Mouse (Mus musculus) urinary bladder, postnatal 10 days (tissue): ENCODE results near the gene 1700047I17Rik2.
"Not testable (repeated sequence)": the region's sequence is repeated elsewhere in the genome, so short reads cannot be mapped to it uniquely, and the experiment has no call there.

Experiments
- DNase-seq: peaks from one replicate; pipeline ENCODE4 v3.0.0; 2022; ENCODE audit warnings: low spot score

1700047I17Rik2 gene

DNA sequence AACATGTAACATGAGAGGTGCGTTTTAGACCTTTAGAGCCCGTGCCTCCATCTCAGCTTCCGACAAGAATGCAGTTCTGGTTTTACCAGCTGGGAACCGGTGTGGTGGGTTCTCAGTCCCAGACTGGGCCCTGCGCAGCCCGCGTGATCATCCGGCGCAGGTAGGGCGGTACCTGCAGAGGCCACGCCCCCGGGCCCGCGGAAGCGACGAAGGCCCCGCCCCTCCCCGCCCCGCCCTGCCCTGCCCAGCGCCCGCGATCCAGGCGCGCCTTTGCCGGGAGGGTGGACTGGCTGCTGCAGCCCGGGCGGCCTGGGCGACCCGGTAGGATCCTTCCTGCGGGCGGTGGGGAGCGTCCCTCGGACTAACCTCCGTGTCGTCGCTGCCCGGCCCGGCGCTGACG is at the start of gene 1700047I17Rik2:
TSS of gene 1700047I17Rik2 (plus strand) at position 287 of the 400 bp plus-strand sequence.
- not testable (repeated sequence) for DNase-seq

DNA sequence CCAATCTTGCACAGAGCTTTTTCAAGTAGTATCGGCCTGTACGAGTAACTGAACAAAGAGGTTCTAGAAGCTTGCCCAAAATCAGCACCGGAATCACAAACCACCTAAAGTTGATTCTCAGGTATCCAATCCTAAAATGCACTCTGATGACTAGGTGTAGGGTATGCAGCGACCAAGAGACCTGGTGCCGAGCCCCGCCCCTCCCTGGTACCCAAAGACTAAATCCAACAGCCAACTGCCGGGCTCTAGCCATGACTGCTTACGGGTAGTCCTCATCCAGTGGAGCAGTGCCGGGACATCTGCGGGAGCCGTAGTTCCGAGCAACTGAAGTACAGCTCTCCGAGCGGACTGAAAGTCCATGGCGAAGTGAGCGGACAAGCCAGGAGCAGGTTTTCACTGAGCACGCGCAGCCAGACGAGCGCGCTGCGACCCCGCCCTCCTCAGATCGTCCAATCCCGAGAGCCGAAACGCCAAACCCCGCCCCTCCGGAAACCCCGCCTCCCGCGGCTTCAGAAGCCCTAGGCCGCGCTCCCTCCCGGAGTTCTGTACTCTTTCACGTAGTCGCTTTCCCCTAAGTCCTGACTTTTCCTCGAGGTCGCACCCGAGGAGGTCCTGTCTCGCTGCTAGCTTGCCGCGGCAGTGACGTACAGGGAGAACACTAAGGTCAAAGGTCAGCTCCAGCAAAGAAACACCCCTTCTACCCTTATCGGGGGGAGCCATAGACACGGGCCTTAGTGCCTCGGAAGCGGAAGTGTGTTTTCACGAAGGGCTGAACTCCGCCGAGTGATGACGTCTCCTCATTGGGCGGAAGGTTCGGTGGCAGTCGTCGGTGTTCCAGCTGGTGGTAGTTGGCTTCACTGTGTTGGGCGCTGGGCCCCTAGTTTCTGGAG is 44.6 kb upstream of the 1700047I17Rik2 start, which contains the start of gene Srp54b:
TSS of gene Srp54b (plus strand) at position 546 of the 890 bp plus-strand sequence.
- not testable (repeated sequence) for DNase-seq

DNA sequence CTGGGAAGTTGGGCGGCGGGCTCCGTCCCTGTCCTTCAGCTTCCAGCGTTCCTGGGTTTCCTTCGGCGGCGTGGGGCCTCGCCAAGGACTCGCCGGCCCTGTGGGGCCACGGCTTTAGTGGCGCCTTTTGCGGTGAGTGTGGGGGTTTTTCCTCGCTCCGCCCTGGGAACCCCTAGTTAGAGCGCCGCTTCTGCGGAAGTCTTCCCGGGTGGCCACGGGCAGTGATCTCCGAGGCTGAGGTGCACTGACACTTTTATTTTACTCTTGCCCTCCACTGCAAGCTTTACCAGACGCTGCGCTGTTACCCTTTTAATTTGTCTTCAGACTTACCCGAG is 44.0 kb upstream of the 1700047I17Rik2 start:
- DNase-seq: not testable (repeated sequence)

DNA sequence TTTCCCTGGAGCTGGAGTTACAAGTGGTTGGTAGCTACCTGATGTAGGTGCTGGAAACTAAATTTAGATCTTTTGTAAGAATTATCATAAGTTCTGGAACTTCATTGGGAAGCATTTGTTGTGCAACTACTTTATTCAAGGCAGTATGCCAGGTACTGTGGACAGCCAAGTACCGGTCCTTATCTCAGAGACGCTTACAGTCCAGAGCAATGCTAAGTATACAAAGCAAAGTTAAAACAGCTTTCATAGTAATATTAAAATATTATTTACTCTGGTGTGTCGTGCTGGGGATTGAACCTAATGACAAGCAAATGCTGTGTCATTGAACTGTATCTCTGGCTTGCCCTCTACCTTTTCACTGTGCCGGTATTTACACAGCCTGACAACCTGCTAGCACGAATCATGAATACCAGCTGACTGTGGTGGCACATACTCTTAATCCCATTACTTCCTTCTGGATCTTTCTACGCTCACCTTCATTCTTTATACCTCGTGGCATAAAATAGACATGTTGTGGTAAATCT is 32.3 kb upstream of the 1700047I17Rik2 start:
- not testable (repeated sequence) for DNase-seq

DNA sequence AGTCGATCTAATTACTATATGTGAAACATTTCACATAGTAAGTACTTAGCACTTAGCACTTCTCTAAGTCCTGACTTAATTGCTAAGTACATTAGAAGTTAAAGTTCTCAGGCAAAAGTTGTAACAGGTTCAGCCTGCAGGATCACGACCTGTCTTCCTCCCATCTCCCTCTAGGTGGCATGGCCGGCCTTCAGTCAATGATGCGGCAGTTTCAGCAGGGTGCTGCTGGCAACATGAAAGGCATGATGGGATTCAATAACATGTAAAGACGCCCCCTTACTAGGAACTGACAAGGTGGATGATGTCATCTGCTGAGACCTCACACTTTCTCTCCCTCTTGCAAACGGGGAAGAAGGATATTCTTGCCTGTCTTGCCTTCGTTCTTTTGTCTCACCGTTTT is 11.7 kb upstream of the 1700047I17Rik2 start:
- not testable (repeated sequence) for DNase-seq

- not testable (repeated sequence) for DNase-seq
Measured at GRCm38 (mm10) chr12:55189127-55189526, 10.3 kb upstream of the 1700047I17Rik2 start.

- DNase-seq: not testable (repeated sequence)
Measured at GRCm38 (mm10) chr12:55199799-55200198, 407 bp downstream of the 1700047I17Rik2 start.

GRCm38 (mm10) chr12:55212944-55213343 is 13.6 kb downstream of the 1700047I17Rik2 start:
- not testable (repeated sequence) for DNase-seq

GRCm38 (mm10) chr12:55229626-55230519 is 30.5 kb downstream of the 1700047I17Rik2 start, which contains the start of gene Srp54c:
Srp54c (plus strand) TSS chr12:55230168.
- not testable (repeated sequence) for DNase-seq

GRCm38 (mm10) chr12:55230520-55230861 is 31.1 kb downstream of the 1700047I17Rik2 start:
- not testable (repeated sequence) for DNase-seq

DNA sequence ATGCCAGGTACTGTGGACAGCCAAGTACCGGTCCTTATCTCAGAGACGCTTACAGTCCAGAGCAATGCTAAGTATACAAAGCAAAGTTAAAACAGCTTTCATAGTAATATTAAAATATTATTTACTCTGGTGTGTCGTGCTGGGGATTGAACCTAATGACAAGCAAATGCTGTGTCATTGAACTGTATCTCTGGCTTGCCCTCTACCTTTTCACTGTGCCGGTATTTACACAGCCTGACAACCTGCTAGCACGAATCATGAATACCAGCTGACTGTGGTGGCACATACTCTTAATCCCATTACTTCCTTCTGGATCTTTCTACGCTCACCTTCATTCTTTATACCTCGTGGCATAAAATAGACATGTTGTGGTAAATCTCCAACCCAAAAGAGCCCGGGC is 42.9 kb downstream of the 1700047I17Rik2 start:
- DNase-seq: not testable (repeated sequence)

DNA sequence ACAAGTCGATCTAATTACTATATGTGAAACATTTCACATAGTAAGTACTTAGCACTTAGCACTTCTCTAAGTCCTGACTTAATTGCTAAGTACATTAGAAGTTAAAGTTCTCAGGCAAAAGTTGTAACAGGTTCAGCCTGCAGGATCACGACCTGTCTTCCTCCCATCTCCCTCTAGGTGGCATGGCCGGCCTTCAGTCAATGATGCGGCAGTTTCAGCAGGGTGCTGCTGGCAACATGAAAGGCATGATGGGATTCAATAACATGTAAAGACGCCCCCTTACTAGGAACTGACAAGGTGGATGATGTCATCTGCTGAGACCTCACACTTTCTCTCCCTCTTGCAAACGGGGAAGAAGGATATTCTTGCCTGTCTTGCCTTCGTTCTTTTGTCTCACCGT is 62.6 kb downstream of the 1700047I17Rik2 start:
- DNase-seq: not testable (repeated sequence)

GRCm38 (mm10) chr12:55263385-55263784 is 64.0 kb downstream of the 1700047I17Rik2 start:
- DNase-seq: not testable (repeated sequence)
